Mouse (Mus musculus): ENCODE measurements around the gene Etv4.

DNA sequence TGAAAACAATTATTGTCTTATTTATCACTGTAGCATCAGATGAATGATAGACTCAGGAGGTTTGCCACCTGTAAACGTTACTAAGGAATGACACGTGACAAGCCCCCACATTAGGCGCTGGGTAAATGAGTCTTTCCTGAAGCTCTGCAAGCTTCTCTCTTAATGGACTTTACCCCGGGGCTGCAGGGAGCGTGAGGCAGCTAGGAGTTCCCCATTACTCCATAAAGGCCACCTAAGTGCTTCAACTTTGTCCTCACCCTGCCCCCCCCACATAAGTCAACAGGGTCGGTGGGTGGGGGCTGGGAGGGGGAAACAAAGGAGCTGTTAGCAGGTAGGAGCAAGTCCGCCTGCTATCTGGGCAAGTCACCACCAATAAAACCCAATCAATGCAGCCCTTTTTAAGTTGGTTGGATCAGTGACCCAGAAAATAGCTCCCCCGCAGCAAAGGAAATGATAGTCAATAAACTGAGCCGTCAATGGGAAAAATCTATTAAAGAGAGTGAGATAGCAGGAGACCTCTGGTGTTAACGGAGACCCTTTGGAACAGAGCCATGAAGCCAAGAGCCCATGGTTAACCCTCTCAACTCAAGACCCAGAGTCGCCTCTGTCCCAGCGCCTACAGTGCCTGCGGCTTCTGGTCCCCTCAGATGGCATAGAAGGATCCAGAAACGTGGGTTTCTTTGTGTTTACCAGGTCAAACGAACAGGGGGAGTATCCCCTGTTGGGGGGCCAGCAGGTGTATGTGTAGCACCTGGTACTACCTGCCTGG lies 24.1 kb upstream of the Etv4 start:
- TF ChIP-seq CTCF (IDR thresholded peaks at IDR 0.05; ENCODE audit: borderline replicate concordance, control insufficient read depth, extremely low read depth, insufficient read depth, low read length, poor library complexity): no peak
- no peak for TF ChIP-seq POLR2A (IDR thresholded peaks at IDR 0.05; ENCODE audit: control insufficient read depth, extremely low read depth, insufficient read depth, low read length, poor library complexity)

All from thymus, adult 2 months (tissue).